Mouse (Mus musculus) hindbrain, embryonic 10.5 days (tissue): ENCODE results near the gene Itpkc. TPM values are rescaled to one million over a fixed set of nuclear protein-coding genes. Genes with fewer than 3 reads are reported as not detected.
A peak's percentile ranks its signal among the peaks of the same experiment; 100 is the strongest.

Experiments
- DNase-seq: peaks from one replicate; pipeline ENCODE4 v3.0.0-alpha.2; 2017; ENCODE audit warnings: low spot score
- H3K27ac ChIP-seq: fragments of 300-500 bp; sonication (generic); 2 replicates; pipeline ENCODE4 v1.5.1; 2016; ENCODE audit warnings: mild to moderate bottlenecking, moderate library complexity
- H3K27me3 ChIP-seq: fragments of 300-500 bp; sonication (generic); 2 replicates; pipeline ENCODE4 v1.6.1; 2016; ENCODE audit warnings: mild to moderate bottlenecking; ENCODE audit not compliant: poor library complexity, insufficient read depth, severe bottlenecking
- H3K36me3 ChIP-seq: fragments of 300-500 bp; sonication (generic); 2 replicates; pipeline ENCODE4 v1.6.1; 2016; ENCODE audit warnings: mild to moderate bottlenecking, moderate library complexity
- H3K4me1 ChIP-seq: fragments of 300-500 bp; sonication (generic); replicated peaks from 2 replicates; pipeline ENCODE4 v1.6.1; 2016; ENCODE audit warnings: mild to moderate bottlenecking
- H3K4me3 ChIP-seq: fragments of 300-500 bp; sonication (generic); 2 replicates; pipeline ENCODE4 v1.5.1; 2016; ENCODE audit warnings: mild to moderate bottlenecking, moderate library complexity
- H3K9me3 ChIP-seq: fragments of 300-500 bp; sonication (generic); 2 replicates; pipeline ENCODE4 v1.6.1; 2016; ENCODE audit warnings: mild to moderate bottlenecking, moderate library complexity
- WGBS: fragments of 180-500 bp; shearing (Covaris S2); methylation state at CpG from one replicate; pipeline ENCODE4 v1.1.7; 2016; 5-methylcytosine and 5-hydroxymethylcytosine counted together
- polyA plus RNA-seq: library from polyadenylated mRNA; unstranded; fragments of >200 nt; fragmentation: Nextera tagmentation; extraction: Ambion mirVana; gene quantifications from 2 replicates; pipeline ENCODE4 v1.2.1, GENCODE M21; 2016

Gene Itpkc
- polyA plus RNA-seq, 1 experiment from 2014 or later = 6.8 TPM

GRCm38 (mm10) chr7:27232781-27233281 lies 4.4 kb upstream of the Itpkc start, which contains the start of gene Coq8b:
Gene Coq8b (plus strand): TSS chr7:27233023.
- H3K4me3 ChIP-seq = peak within 1 kb of the TSS; percentile 57
- peak; percentile 98 for DNase-seq
- H3K27me3 ChIP-seq = no peaks in the 10 kb centered on the region
- H3K9me3 ChIP-seq = no peaks in the 10 kb centered on the region
- peaks cover 12% of the 10 kb centered on the region for H3K36me3 ChIP-seq
- peak within 1 kb of the TSS; percentile 91 for H3K27ac ChIP-seq
- peaks cover 35% of the 10 kb centered on the region for H3K4me1 ChIP-seq
- under 1% methylated on average over 25 of the region's 25 CpGs for WGBS

GRCm38 (mm10) chr7:27231693-27232331 lies 3.4 kb upstream of the Itpkc start:
- H3K27me3 ChIP-seq = no peaks in the 10 kb centered on the region
- 82% methylated on average over 7 of the region's 7 CpGs for WGBS
- peak overlapping the region; percentile 91 for H3K27ac ChIP-seq
- no peaks in the 10 kb centered on the region for H3K9me3 ChIP-seq
- no peak for DNase-seq
- peaks cover 4% of the 10 kb centered on the region for H3K36me3 ChIP-seq
- peak overlapping the region; percentile 9; the same call in 1 of the 2 replicates for H3K4me3 ChIP-seq
- peaks cover 45% of the 10 kb centered on the region for H3K4me1 ChIP-seq

GRCm38 (mm10) chr7:27230781-27231180 lies 2.3 kb upstream of the Itpkc start:
- Histone ChIP-seq H3K27me3 (no peaks in the 10 kb centered on the region), H3K9me3 (no peaks in the 10 kb centered on the region), H3K27ac (no peak overlapping the region), H3K36me3 (peaks cover 2% of the 10 kb centered on the region), H3K4me1 (peaks cover 55% of the 10 kb centered on the region), H3K4me3 (no peak overlapping the region)
- DNase-seq = no peak
- WGBS = 78% methylated on average over 4 of the region's 4 CpGs

GRCm38 (mm10) chr7:27228865-27229264 lies 404 bp upstream of the Itpkc start:
- DNase-seq = no peak
- Histone ChIP-seq H3K4me3 (peak overlapping the region; percentile 93), H3K36me3 (peaks cover 6% of the 10 kb centered on the region; the same call in 1 of the 2 replicates), H3K9me3 (no peaks in the 10 kb centered on the region), H3K4me1 (peaks cover 69% of the 10 kb centered on the region), H3K27me3 (no peaks in the 10 kb centered on the region), H3K27ac (peak overlapping the region; percentile 95)
- 20% methylated on average over 6 of the region's 6 CpGs for WGBS

- Histone ChIP-seq H3K27me3 (no peaks in the 10 kb centered on the region), H3K27ac (peak overlapping the region; percentile 95), H3K9me3 (no peaks in the 10 kb centered on the region), H3K4me1 (peaks cover 62% of the 10 kb centered on the region), H3K4me3 (peak overlapping the region; percentile 93), H3K36me3 (peaks cover 12% of the 10 kb centered on the region; the same call in 1 of the 2 replicates)
- DNase-seq = no peak
- WGBS = 3% methylated on average over 10 of the region's 10 CpGs
Observed at GRCm38 (mm10) chr7:27227676-27228075, 785 bp downstream of the Itpkc start.

GRCm38 (mm10) chr7:27227276-27227675 lies 1.2 kb downstream of the Itpkc start:
- Histone ChIP-seq H3K27me3 (no peaks in the 10 kb centered on the region), H3K4me3 (peak overlapping the region; percentile 93), H3K9me3 (no peaks in the 10 kb centered on the region), H3K36me3 (peaks cover 16% of the 10 kb centered on the region; the same call in 1 of the 2 replicates), H3K27ac (peak overlapping the region; percentile 95), H3K4me1 (peaks cover 58% of the 10 kb centered on the region)
- no peak for DNase-seq
- 34% methylated on average over 9 of the region's 9 CpGs for WGBS

GRCm38 (mm10) chr7:27224877-27225575 lies 3.4 kb downstream of the Itpkc start:
- H3K4me1 ChIP-seq = peaks cover 58% of the 10 kb centered on the region
- no peak for DNase-seq

GRCm38 (mm10) chr7:27222538-27222937 lies 5.9 kb downstream of the Itpkc start:
- WGBS = 86% methylated on average over 1 of the region's 1 CpGs
- no peaks in the 10 kb centered on the region for H3K27me3 ChIP-seq
- H3K4me3 ChIP-seq = no peak overlapping the region

More at GRCm38 (mm10) chr7:27224877-27225575, 3.4 kb downstream of the Itpkc start:
- Histone ChIP-seq H3K4me3 (peak overlapping the region; percentile 93; the same call in 1 of the 2 replicates), H3K27ac (peak overlapping the region; percentile 51; the same call in 1 of the 2 replicates), H3K9me3 (no peaks in the 10 kb centered on the region), H3K36me3 (peaks cover 33% of the 10 kb centered on the region), H3K27me3 (no peaks in the 10 kb centered on the region)
- WGBS = 84% methylated on average over 11 of the region's 11 CpGs

GRCm38 (mm10) chr7:27221939-27222338 lies 6.5 kb downstream of the Itpkc start:
- Histone ChIP-seq H3K27ac (no peak overlapping the region), H3K9me3 (no peaks in the 10 kb centered on the region), H3K27me3 (no peaks in the 10 kb centered on the region), H3K4me3 (no peak overlapping the region), H3K36me3 (peaks cover 60% of the 10 kb centered on the region), H3K4me1 (peaks cover 40% of the 10 kb centered on the region)
- no peak for DNase-seq
- 85% methylated on average over 6 of the region's 6 CpGs for WGBS

More at GRCm38 (mm10) chr7:27222538-27222937, 5.9 kb downstream of the Itpkc start:
- no peak for DNase-seq
- Histone ChIP-seq H3K4me1 (peaks cover 46% of the 10 kb centered on the region), H3K36me3 (peaks cover 54% of the 10 kb centered on the region), H3K9me3 (no peaks in the 10 kb centered on the region), H3K27ac (no peak overlapping the region)

GRCm38 (mm10) chr7:27219937-27220336 lies 8.5 kb downstream of the Itpkc start:
- no peak overlapping the region for H3K4me3 ChIP-seq
- H3K36me3 ChIP-seq = peaks cover 78% of the 10 kb centered on the region
- no peaks in the 10 kb centered on the region for H3K27me3 ChIP-seq
- no peaks in the 10 kb centered on the region for H3K9me3 ChIP-seq
- no peak overlapping the region for H3K27ac ChIP-seq
- H3K4me1 ChIP-seq = peaks cover 20% of the 10 kb centered on the region
- 60% methylated on average over 11 of the region's 11 CpGs for WGBS
- DNase-seq = no peak

- no peak for DNase-seq
- H3K4me3 ChIP-seq = no peak overlapping the region
- WGBS = 88% methylated on average over 7 of the region's 7 CpGs
- H3K27ac ChIP-seq = no peak overlapping the region
- H3K9me3 ChIP-seq = no peaks in the 10 kb centered on the region
- no peaks in the 10 kb centered on the region for H3K27me3 ChIP-seq
- H3K36me3 ChIP-seq = peaks cover 87% of the 10 kb centered on the region
- 0 out of 2 replicates have a peak, but pooled peaks cover 8% of the 10 kb centered on the region for H3K4me1 ChIP-seq
Observed at GRCm38 (mm10) chr7:27218586-27218985, 9.9 kb downstream of the Itpkc start.

GRCm38 (mm10) chr7:27212626-27213025 lies 15.8 kb downstream of the Itpkc start:
- 93% methylated on average over 2 of the region's 2 CpGs for WGBS
- DNase-seq = no peak
- H3K36me3 ChIP-seq = peaks cover 96% of the 10 kb centered on the region

More at GRCm38 (mm10) chr7:27212626-27213025, 15.8 kb downstream of the Itpkc start:
- no peaks in the 10 kb centered on the region for H3K4me1 ChIP-seq
- no peak overlapping the region for H3K27ac ChIP-seq
- no peaks in the 10 kb centered on the region for H3K27me3 ChIP-seq
- no peaks in the 10 kb centered on the region for H3K9me3 ChIP-seq
- no peak overlapping the region for H3K4me3 ChIP-seq
